Mouse (Mus musculus) testis, adult 2 months (tissue): ENCODE measurements at regions not wholly inside any gene's neighbourhood (a gene's known extent, or its start where the extent isn't known, plus 50 kb on each side); places are given as distances from the start of the nearest gene placed in this dataset.

Experiments used
- CTCF ChIP-seq: fragments of 200-500 bp; IDR thresholded peaks from 2 replicates; pipeline ENCODE4 v1.5.1; 2012; ENCODE audit warnings: low read depth, mild to moderate bottlenecking, inconsistent platforms, low read length, moderate library complexity; ENCODE audit not compliant: control insufficient read depth, insufficient read depth, insufficient replicate concordance
- POLR2A ChIP-seq: fragments of 200-500 bp; IDR thresholded peaks from 2 replicates; pipeline ENCODE4 v1.6.1; 2012; ENCODE audit warnings: low read depth, mild to moderate bottlenecking, inconsistent platforms, low read length, moderate library complexity; ENCODE audit not compliant: control insufficient read depth

DNA sequence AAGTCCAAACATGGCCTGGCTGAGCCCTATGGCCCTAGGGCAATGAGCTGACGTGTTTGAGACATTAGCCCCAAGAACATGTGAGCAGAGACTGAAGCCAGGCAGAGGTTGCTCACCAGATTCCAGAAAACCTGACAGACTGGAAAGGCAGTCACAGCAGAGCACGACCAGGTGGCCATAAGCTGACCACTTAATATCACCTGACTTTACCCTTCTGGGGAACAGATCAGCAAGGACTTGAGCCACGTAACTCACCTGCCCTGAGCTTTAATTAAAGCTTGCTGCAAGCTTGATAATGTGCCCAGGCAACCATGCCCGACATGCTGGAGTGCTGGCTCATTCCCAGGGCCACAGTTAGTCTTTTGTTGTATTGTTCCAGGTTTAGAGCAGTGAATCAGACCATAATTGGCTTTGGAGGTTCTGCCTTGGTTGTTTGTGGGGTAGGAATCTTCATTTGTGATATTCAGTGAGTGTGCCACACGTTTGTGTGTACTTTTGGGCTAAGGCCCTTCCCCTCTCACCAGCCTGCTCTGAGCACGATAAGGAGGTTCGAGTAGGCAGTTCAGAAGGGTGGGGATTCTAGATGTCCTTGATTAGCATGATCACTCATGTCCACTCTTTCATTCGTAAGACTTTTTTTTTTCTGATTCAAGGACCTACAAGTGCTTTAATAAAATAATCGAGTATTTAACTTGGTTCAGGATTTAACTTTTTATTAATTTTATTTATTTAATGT lies 52.1 kb upstream of the Nabp1 start:
- TF ChIP-seq CTCF = no peak
- no peak for TF ChIP-seq POLR2A
